Mouse (Mus musculus) brain, adult 2 months (tissue): Measurements from ENCODE around the gene Eef1akmt4.

Experiments used
- DNase-seq: peaks from one replicate; pipeline ENCODE4 v3.0.0; 2011; ENCODE audit warnings: low read depth, low spot score

The Eef1akmt4 gene

DNA sequence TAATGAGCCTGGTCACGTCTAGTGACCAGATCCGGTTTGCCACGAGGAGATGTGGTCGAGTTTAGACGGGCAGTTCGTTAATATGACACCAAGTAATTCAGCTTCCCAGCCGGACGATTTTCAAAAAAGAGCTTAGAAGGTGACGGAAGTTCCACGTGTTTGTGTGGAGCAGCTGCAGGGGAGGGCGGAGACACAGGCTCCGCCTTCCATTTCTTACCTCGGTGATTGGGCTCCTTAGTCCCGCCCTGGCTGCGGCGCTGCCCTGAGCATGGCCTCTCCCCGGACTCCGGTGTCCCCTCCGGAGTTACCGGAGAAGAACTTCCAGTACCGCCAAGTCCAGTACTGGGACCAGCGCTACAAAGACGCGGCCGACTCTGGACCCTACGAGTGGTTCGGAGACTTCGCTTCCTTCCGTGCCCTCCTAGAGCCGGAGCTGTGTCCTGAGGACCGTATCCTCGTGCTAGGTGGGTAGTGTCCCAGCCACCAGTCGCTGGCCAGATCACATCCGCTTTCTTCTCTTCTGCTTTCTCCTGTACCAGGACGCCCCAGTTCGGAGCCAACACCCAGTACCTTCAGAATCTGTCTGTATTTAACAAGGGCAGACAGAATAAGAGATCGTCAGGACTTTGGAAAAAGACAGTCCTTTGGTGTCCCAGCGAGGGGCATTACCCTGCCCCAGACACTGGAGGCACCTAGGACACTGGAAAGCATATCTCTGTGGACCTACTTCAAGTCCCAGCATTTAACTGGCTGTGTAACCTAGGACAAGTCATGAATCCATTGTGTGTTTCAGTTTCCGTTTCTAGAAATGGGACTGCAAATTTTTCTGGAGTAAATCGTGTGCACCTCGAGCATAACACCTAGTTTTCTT lies at the start of gene Eef1akmt4, which contains the start of the genes Gm49333 and Alg3:
TSS of gene Eef1akmt4 (plus strand) at position 237 of the 871 bp plus-strand sequence.
TSS of gene Gm49333 (plus strand) at position 254 of the 871 bp plus-strand sequence.
TSS of gene Alg3 (minus strand) at position 379 of the 871 bp plus-strand sequence.
- peak; percentile 96 for DNase-seq

DNA sequence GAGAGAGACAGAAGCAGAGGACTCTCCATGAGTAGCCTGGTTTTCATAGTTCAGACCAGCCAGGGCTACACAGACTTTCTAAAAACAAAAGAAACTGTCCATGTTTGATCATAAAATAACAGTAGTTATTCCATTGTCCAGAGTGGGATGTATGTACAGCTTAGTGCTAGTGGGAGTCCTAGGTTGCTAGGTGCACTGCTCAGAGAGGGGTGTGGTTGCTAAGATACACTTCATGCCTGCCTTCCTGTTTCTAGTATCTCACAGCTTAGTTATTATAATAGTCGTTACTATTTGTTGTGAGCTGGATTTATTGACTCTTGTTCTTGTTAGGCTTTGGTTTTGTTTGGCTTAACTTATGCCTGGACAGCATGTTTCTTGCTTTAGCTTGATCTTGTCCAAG lies 46.3 kb upstream of the Eef1akmt4 start:
- DNase-seq: peak; percentile 24

DNA sequence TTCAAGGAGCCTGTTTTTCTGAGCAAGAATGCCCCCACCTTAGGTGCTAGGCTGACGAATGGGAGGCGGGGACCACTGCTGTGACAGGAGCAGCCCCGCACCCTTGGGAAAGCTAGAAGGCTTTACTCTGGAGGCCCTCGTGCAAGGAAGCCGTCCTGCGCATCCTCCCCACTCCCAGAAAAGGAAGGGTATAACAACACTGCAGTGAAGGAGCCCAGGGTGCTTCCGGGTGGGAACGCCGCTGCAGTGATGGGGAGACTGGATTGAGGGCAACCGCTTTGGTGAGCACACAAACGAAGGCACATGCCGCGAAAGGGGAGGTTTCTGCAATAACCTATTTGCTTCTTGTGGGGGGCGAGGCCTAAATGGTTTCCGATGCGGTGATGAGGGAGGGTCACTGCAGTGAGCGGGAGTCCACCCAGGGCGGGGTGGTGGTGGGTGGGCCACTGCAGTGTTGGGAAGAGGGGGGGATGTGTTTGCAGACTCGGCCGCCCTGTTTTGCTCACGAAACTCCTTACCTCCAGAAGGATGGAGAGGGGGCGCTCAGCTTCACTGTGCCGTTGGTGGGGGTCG lies 21.9 kb upstream of the Eef1akmt4 start, which contains the start of gene Vwa5b2:
TSS of gene Vwa5b2 (plus strand) at position 106 of the 573 bp plus-strand sequence.
- DNase-seq: peak; percentile 66

DNA sequence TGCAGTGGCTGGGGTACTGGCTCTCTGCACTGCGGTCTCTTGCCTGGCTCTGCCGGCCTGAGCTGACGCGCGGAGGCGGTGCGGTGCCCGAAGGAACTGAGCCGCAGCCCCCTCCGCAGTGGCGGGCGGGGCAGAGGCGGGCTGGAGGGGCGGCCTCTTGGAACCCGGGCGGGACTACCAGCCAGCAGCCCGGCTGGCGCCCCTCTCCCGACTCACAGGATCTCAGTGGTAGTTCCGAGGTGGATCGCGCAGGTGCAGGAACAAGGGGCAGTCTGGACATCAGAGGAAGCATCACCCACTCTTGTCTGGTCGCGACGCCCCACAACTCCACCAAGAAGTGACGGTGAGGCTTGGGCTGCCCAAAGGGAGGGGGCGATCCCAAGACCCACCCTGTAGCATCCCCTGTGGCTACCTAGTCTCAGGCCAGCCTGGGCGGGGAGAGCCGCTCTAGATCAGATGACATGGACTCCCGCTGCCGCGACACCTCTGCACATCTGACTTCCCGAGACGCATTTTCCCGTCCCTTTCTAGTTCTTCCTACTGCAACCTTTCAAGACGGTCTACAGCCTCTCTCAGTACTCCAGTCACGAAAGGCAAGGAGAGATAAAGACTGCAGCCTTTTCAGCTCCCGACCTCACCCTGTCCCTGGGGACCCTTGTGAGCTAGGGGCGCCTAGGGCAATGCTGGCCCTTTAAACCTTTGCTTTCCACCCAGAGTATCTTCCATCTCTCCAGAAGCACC lies 21.3 kb upstream of the Eef1akmt4 start:
- peak; percentile 78 for DNase-seq

DNA sequence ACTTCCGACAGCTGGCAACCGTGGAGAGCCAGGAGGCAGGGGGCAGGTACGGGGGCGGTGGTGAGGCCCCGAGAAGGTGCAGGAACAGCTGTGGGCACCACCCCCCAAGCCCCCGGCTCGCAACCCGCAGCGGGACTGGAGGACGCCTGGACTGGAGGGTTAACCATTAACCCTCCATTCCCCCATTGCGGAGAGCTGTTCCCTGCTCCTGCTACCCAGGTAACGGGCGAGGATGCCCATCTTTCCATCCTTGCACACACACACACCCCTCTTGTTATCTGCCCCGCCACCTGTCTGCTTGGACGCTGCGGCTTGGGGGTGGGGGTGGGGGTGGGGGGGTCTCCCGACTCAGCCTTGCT lies 20.7 kb upstream of the Eef1akmt4 start:
- DNase-seq: no peak

DNA sequence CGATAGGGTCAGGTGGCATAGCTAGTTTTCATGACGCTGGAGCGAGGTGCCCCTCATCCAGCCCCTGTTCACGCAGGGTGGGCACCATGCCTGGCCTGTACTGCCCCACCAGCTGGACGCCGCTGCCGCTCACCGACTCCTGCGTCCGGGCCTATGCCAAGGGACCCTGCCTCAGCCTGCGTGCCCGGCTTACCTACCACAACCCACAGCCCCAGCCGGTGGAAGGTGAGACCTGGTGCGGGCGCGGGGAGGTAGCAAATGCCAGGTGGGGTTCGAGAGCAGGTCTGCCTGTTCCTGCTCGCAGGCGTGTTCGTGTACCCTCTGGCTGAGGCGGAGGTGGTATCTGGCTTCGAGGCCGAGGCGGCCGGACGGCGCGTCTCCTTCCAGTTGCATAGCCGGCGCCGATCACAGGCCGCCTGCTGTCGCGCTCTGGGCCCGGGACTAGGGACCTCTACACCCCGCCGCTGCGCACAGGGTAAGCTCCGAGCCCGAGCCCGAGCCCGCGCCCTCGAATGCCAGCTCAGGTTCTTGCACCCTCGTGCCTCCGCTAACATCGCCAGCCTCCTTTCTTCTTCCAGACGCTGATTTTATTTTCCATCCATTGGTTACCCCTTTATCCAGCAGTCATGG lies 20.2 kb upstream of the Eef1akmt4 start:
- DNase-seq: no peak

DNA sequence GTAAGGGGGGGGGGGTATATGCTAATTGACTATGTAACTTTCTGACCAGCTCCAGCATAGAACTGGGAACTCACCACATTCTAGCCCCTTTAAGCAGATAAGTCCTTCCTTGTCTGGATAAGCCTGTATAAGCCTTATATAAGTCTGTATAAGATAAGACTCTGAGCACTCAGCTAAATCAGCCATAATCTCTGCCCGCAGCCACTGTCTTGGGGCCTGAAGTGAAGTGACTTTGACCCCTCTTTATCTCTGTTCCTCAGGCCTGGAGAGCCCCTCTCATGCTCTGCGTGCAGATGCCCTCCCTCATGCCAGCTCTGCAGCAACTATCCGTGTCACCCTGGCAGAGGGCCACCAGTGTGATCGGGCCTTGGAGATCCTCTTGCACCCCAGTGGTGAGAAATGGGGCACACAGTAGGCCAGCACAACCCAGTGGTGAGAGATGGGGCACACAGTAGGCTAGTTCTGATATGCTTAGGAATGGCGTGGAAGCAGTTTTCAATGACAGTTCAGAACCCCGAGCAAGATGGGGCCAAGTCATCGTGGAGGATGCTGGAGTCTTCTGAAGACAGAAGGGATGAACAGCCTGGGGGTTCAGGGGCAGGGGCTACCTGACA lies 16.2 kb upstream of the Eef1akmt4 start:
- no peak for DNase-seq

DNA sequence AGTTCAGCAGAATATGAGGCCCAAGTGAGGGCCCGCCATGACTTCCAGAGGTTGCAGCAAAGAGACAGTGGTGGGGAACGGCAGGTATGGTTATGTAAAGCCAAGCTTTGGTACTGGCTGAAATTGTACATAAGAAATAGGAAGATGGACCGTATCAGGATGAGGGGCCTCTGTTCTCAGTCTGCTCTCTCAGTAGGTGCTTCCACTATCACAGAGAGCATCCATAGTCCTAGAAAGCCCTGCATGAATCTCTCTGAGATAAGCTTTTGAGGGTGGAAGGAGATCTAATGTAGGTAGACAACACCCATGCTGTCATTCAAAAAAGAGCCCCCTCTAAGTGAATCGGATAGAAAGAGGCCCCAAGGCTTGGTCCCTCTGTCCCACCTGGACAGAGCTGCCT lies 15.7 kb upstream of the Eef1akmt4 start:
- DNase-seq: no peak

DNA sequence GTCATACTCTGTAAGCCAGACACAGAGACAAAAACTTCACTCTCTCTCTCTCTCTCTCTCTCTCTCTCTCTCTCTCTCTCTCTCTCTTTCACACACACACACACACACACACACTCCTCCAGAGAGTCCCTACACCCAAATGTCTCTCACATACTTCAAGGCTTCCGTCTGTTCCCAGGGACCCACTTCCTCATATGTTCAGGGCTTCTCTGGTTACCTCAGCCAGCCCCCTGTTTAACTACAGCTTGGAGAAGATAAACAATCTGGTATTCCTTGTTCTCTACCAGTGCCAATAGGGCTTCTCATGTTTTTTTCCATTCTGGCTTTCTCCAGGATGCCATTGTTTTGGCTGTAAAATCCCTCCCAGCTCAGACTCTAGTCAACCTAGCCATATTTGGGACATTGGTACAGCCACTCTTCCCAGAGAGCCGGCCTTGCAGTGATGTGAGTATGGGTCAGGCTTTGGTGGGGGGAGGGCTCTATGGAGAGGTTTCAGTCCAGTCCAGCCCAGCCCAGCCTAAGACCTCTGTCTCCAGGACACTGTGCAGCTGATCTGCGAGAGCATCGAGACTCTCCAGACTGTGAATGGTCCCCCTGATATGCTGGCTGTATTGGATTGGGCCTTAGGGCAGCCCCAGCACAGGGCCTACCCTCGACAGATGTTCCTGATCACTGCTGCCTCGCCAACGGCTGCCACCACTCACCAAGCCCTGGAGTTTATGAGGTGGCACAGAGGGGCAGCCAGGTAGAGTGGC lies 14.5 kb upstream of the Eef1akmt4 start:
- DNase-seq: no peak

DNA sequence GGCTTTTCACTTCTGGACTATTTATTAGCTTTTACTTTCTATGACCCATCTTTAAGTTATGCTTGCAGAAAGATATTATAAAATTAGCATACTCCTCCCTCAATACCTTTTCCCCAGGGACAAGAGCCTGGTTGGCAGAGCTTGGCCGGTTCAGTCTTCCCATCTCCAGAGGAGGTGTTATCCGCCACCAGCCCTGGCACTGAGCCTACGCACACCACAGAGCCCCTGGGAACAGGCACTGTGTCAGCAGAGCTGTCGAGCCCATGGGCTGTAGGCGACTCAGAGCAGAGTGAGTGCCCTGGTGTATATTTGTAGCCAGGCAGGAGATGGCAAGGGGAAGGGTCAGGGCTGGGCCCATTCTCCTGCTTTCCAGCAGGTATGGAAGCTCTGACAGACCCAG lies 10.9 kb upstream of the Eef1akmt4 start:
- DNase-seq: peak; percentile 34

DNA sequence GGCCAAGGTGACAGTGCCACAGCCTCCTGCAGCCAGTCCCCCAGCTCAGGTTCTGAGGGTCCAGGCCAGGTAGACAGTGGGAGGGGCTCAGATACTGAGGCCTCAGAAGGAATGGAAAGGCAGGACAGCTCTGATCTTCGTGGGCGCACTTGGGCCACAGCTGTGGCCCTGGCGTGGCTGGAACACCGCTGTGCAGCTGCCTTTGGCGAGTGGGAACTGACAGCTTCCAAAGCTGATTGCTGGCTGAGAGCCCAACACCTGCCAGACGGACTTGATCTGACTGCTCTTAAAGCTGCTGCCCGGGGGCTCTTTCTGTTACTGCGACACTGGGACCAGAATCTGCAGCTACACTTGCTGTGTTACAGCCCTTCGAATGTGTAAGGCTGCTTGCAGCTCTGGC lies 6.7 kb upstream of the Eef1akmt4 start:
- peak; percentile 21 for DNase-seq

DNA sequence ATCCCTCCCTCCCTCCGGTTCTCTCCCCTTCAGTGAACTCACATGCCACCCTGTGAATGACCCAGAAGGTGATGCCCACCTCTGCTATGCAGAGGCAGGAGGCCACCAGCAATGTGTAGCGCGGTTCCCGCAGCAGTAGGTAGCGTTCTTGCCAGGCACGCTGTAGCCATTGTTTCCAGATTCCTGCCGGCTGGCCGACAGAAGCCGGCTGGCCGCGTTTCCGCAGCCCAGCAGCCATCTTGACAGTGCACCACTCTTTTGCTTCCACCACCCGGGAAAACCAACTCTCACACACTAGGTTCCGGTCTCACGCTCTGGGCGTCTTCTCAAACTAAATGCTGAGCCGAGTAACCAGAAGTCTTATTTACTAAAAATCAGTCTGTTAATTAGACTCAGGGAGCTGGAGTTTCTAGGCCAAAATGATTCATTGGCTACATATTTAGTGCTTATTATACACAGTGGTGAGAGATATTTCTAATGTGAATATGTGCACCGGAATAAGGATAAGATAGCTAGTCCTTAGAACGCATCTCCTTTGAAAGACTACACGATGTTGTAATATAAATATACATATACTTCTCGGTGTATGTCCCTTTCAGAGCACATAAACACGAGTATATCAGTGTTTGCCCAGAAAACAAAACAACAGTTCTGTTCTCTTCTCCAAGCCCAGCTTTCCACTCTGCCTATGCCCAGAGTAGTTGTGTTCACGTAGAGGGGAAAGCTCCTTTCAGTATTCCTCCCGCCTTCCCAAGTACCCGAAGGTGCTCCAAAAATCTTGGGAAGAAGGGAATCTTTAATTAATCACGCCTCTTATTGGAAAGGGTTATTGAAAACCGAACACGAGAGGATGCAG lies 664 bp upstream of the Eef1akmt4 start:
- DNase-seq: peak; percentile 94

DNA sequence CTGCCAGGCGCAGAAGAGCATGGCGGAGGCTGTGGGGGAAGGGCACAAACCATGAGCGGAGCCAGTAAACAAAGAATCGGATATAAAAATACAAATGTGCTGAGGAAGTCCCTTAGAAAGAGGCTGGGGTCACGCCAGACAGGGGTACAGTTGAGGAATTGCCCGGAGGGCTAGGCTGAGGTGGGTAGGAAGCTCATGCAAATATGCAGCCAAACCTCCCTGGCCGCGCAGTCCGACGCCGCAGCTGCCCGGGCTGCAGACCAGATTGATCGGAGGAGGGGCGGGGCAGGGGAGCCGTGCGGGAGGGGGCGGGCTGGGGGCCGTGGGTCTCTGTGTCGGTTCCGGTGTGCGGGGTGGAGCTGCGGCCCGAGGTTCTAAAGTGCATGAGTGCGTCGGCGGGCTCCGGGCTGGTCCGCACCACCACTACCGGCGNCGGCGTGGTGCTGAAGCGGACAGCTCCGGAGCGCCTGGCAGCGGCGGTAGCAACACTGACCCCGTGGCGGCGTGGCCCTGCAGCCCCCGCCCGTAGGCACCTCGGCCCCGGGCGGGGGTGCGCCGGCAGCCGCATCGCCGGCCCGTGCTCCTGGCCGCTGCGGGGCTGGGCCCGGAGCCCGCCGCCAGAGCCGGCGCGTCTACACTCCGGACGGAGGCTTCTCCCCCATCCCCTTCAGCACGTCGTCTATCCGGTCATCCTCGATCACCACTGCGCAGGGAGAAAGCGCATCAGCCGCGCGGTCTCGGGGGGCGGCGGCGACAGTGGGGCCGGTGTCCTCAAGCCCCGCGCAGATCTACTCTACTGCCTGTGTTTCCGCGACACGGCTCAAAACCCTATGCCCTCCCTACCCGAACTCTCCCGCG lies 8.4 kb downstream of the Eef1akmt4 start:
- peak; percentile 20 for DNase-seq

DNA sequence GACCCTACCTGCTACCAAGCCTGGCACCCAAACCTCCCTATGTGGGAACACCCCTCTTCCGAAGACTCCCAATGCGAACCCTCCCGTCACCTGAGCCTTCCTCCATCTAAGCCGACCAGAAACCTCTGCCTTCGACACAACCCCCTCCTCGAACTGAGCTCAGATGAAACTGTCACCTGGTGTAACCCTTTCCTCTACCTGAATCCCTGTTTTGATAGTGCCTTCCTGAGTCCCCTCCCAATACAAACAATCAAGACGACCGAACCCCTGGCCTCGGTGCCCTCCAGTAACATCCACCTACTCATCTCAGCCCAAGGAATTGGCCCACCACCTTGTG lies 9.0 kb downstream of the Eef1akmt4 start:
- peak; percentile 22 for DNase-seq

DNA sequence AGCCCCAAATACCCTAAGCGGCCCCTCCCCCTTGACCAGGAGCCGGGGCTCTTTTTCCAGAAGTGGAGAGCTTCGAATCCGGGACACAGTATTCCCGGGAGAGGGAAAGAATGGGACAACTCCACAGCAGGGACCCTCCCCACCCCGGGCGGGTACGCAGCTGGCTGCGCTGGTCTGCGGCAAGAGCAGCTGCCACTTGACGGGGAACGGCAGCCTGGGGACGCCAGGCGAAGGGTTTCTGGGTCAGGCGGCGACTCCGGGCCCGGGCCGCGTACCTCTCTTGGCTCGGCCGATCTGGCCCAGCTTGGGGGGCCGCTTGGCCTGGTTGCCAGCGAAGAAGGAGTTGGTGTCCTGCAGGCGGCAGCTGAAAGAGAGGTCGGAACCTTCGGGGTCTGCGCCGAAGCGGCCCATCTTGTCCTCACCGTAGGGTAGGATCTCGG lies 9.4 kb downstream of the Eef1akmt4 start:
- DNase-seq: peak; percentile 11

DNA sequence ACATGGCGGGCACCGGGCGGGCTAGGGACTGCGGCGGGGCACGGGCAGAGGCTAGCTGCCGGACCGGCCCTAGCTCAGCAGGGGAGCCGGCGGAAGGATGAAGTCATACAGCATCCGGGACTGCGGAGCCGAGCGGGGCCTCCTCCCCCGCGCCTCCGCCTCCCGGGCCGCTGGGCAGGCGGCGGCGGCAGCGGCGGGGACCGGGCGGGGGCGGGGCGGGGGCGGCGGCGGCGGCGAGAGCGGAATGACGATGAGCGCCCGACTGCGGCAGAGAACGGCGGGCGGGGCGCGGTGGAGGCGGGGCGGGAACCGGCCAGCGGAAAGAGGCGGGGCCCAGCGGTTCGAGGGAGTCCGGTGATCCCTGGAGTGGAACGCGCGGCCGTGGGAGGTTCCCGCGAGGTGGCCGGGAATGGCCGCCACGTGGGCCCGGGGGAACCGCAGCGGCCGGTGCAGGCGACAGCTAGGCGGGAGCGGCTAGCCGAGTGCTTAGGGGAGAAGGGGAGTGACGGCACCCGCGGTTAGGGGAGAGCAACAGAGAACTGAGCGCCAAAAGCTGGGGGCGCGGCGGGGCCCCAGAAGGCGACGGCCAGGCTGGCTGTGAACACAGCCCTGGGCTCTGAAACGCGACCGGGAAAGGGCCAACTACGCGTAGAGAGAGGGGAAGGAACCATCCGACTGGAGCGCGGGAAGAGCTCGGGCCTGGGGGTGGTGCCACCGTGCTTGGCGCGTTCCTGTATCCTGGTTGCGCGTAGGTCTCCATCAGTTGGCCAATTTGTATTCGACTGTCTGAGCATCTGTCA lies 10.0 kb downstream of the Eef1akmt4 start, which contains the start of gene Camk2n2:
TSS of gene Camk2n2 (minus strand) at position 97 of the 800 bp plus-strand sequence.
- DNase-seq: peak; percentile 79

DNA sequence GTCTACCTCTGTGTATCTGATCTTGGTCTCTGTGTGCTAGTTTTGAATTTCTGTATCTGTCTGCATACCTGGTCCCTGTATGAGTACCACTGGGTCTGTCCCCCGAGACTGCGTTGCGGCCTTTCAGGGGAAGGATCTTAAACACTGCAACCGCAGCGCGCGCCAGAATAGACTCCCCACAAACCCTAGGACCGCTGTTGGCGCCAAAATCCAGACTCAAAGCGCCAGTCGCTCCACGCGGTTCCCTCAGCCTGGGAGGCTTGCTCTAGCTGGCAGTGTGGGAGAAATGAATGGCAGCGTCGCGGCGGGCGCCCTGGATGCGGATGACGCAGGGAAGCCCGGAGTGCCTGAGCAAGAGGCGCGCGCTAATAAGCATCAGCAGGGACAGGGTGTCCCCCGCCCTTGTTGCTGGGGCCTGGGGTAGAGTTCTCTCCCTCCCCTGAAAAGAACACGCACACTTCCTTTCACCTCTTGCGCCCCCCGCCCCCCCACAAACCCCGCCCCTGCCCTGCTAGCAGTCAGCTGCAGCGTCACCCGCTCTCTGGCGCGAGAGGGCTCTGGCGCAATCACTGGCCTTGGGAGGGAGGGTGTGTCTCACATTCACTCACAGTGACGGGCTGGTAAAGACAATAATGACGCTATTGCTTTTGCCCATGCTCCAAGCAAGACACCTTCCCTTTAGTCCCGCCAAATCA lies 10.7 kb downstream of the Eef1akmt4 start:
- DNase-seq: peak; percentile 91
